Mouse (Mus musculus) liver, postnatal 0 days (tissue): Measurements from ENCODE around the gene Khdrbs2.

ENCODE experiments used
- CTCF ChIP-seq: sonication (generic); IDR thresholded peaks from 2 replicates; pipeline ENCODE4 v1.5.1; 2016; ENCODE audit warnings: antibody characterized with exemption, low read depth
- EP300 ChIP-seq: IDR thresholded peaks from 2 replicates; pipeline ENCODE4 v1.6.1; 2016; ENCODE audit warnings: antibody characterized with exemption, low read depth, mild to moderate bottlenecking

DNA sequence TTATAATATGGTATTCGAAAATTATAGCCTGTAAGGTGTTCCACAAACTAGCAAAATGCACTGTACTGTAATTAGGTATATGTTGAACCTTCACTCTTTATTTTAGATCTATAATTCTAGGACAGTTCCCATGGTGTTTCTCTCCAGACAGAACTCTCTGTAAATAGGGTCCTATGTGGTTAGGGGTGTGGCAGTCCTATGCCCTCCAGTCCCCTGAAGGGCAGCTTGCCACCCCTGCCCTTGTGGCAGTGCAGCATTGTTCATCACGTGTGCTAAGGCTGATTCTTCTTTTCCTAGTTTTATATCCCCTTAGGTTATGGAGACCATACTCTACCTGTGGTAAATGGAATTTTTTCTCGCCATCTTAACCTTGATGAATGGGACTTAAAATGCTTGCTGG is 136.6 kb downstream of the Khdrbs2 start:
- TF ChIP-seq CTCF (no peak), EP300 (no peak)
